Mouse (Mus musculus) C2C12 (cell line): ENCODE measurements at regions not wholly inside any gene's neighbourhood (a gene's known extent, or its start where the extent isn't known, plus 50 kb on each side); places are given as distances from the start of the nearest gene placed in this dataset.

ENCODE experiments used
- H3K27me3 ChIP-seq: one replicate; pipeline ENCODE4 v1.6.1; 2011; ENCODE audit not compliant: control insufficient read depth, insufficient read depth, insufficient read length
- H3K36me3 ChIP-seq: one replicate; pipeline ENCODE4 v1.6.1; 2011; ENCODE audit not compliant: control insufficient read depth, insufficient read depth
- H3K4me3 ChIP-seq: one replicate; pipeline ENCODE4 v1.5.1; 2011; ENCODE audit warnings: mild to moderate bottlenecking, control low read depth; ENCODE audit not compliant: poor library complexity, insufficient read depth, severe bottlenecking
- H3K79me2 ChIP-seq: one replicate; pipeline ENCODE4 v1.6.1; 2011; ENCODE audit not compliant: control insufficient read depth, insufficient read depth
- H3K79me3 ChIP-seq: one replicate; pipeline ENCODE4 v1.6.1; 2011; ENCODE audit warnings: low read depth, control low read depth
- H3ac ChIP-seq: one replicate; pipeline ENCODE3; 2011; ENCODE audit warnings: low read depth; ENCODE audit not compliant: control insufficient read depth, insufficient read length
- CEBPB ChIP-seq: IDR thresholded peaks from one replicate; pipeline ENCODE4 v1.6.1; 2011; ENCODE audit warnings: low read depth, mild to moderate bottlenecking, control low read depth, moderate library complexity
- CTCF ChIP-seq: IDR thresholded peaks from one replicate; pipeline ENCODE4 v1.5.1; 2011; ENCODE audit not compliant: control insufficient read depth, insufficient read depth, insufficient read length
- FOSL1 ChIP-seq: IDR thresholded peaks from one replicate; pipeline ENCODE4 v1.8.0; 2011; ENCODE audit warnings: mild to moderate bottlenecking, low read length; ENCODE audit not compliant: poor library complexity, insufficient read depth, severe bottlenecking
- MAX ChIP-seq: IDR thresholded peaks from one replicate; pipeline ENCODE4 v1.6.1; 2011; ENCODE audit warnings: mild to moderate bottlenecking, control low read depth
- MYOD1 ChIP-seq: IDR thresholded peaks from one replicate; pipeline ENCODE4 v1.6.1; 2011; ENCODE audit warnings: low read depth; ENCODE audit not compliant: control insufficient read depth, insufficient read length
- MYOG ChIP-seq: IDR thresholded peaks from one replicate; pipeline ENCODE4 v1.6.1; 2011; ENCODE audit not compliant: control insufficient read depth, insufficient read length; ENCODE audit errors: extremely low read depth
- USF1 ChIP-seq: IDR thresholded peaks from one replicate; pipeline ENCODE4 v1.6.1; 2011; ENCODE audit warnings: low read depth, mild to moderate bottlenecking, control low read depth, moderate library complexity

DNA sequence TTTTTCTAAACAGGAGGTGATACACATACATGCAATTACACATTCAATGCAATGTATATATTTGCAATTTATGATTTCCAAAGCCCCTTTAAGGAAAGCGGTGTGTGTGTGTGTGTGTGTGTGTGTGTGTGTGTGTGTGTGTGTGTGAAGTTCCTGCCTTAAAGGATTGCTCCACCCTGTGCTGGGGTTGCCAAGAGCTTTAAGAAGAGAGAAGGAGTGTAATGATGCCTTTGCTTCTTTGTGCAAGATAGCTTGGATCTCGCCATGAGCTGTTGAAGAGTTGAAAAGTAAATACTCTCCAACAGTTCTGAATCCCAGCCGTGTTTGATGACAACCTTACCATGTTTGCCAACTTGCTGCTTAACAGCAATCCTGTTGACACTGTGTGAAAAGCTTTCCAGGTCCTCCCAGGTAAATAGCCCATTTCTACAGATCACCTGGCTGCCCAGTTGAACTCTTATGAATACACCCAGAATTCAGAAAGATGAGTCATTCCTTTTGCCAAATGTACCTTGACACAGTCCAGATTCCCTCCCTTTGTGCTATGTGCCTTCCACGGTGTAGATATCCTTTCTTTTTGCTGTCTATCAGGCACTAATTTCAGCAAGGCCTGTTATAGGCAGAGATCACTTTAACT lies 216.3 kb downstream of the Ikzf2 start:
- Histone ChIP-seq H3K79me3 (no peaks in the 10 kb centered on the region), H3K79me2 (no peaks in the 10 kb centered on the region), H3K4me3 (no peak overlapping the region), H3K36me3 (no peaks in the 10 kb centered on the region), H3ac (no peak overlapping the region), H3K27me3 (no peaks in the 10 kb centered on the region)
- TF ChIP-seq CTCF (no peak), MYOG (no peak), FOSL1 (no peak), USF1 (no peak), MYOD1 (no peak), CEBPB (no peak), MAX (no peak)

DNA sequence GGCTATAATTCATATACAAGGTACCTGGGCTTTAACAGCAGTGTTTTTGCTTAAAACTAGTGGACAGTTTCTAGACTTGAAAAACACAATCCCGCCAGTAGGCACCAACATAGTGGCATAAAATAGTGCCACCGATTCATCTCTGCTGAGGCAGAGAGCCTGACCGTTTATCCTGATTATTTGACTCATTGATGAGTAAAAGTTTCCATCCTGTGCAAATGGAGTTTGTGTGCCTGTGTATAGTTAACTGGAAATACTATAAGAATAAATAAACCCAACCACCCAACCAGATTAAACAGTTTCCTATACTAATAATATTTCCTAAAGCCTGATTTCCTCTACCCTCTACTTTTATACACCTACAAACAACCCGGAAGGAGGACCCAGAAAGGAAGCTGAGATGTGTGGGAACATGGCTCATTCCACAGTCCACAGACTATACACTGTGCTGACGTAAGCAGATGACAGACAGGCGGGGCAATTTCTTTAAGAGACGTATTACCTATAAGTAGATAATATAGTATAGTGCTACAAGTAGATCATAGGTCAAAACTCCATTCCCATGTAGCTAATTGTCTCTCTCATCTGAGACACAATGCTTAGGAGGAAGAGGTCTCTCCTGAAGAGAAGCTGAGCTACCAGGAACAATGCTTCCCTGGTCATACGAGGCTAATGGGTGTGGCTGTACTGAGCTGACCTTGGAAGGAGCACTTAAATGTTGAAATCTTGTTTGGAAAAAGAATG lies 217.7 kb downstream of the Ikzf2 start:
- no peak for TF ChIP-seq MYOG

DNA sequence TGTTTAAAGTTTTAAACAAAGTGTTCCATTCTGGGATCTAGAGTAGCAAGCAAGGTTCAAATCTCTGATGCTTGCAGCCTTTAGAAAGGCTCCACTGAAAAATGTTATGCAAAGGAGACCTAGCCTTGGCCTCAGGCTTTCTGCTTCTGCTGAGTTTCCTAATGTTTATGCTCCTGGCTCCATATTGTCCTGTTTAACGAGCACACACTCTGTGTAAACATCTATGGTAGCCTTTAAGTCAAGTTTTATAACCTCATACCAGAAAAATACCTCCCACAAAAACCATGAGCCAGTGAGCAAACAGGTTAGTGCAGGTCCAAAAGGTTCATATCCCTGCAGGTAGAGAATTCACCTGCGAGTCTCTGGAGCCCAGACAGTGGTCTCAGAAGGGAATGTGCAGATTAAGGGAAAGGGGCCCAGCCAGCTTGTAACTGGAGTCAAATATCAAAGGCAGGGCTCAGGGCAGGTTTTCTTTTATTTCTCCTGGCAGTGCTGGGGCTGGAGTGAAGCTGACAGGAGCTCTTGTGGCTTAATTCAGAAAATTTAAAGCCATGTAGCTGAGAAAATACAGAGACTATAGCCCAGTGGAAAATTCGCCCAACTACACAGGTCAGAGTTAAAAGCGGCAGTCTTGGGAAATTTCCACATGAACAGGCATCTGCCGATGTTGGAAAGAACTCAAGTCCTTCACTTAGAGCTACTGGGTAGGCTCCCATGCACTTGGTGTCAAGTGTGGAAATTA lies 220.3 kb downstream of the Ikzf2 start:
- no peaks in the 10 kb centered on the region for H3K79me3 ChIP-seq
- H3K79me2 ChIP-seq, result no peaks in the 10 kb centered on the region
- H3ac ChIP-seq, result no peak overlapping the region
- H3K27me3 ChIP-seq, result no peaks in the 10 kb centered on the region
- no peaks in the 10 kb centered on the region for H3K36me3 ChIP-seq
- no peak overlapping the region for H3K4me3 ChIP-seq
- TF ChIP-seq MAX (no peak), MYOG (no peak), FOSL1 (no peak), CEBPB (no peak), USF1 (no peak), MYOD1 (no peak), CTCF (no peak)

More for the DNA sequence above, 217.7 kb downstream of the Ikzf2 start:
- no peak overlapping the region for H3K4me3 ChIP-seq
- no peaks in the 10 kb centered on the region for H3K27me3 ChIP-seq
- H3K36me3 ChIP-seq, result no peaks in the 10 kb centered on the region
- H3ac ChIP-seq, result no peak overlapping the region
- H3K79me3 ChIP-seq, result no peaks in the 10 kb centered on the region
- H3K79me2 ChIP-seq, result no peaks in the 10 kb centered on the region

GRCm38 (mm10) chr1:69461191-69461590 lies 225.9 kb downstream of the Ikzf2 start:
- H3K27me3 ChIP-seq, result no peaks in the 10 kb centered on the region
- TF ChIP-seq USF1 (no peak), CTCF (no peak), CEBPB (no peak), MAX (no peak), FOSL1 (peak; percentile 75), MYOD1 (peak; percentile 34), MYOG (no peak)
- H3K4me3 ChIP-seq, result no peak overlapping the region
- H3K79me2 ChIP-seq, result no peaks in the 10 kb centered on the region
- no peaks in the 10 kb centered on the region for H3K36me3 ChIP-seq
- no peak overlapping the region for H3ac ChIP-seq
- no peaks in the 10 kb centered on the region for H3K79me3 ChIP-seq

- Histone ChIP-seq H3K79me2 (no peaks in the 10 kb centered on the region), H3ac (no peak overlapping the region), H3K79me3 (no peaks in the 10 kb centered on the region), H3K36me3 (no peaks in the 10 kb centered on the region), H3K27me3 (no peaks in the 10 kb centered on the region), H3K4me3 (no peak overlapping the region)
- no peak for TF ChIP-seq CTCF
These were observed 227.1 kb downstream of the Ikzf2 start for GRCm38 (mm10) chr1:69459899-69460298.

GRCm38 (mm10) chr1:69457471-69457870 lies 229.6 kb downstream of the Ikzf2 start:
- no peaks in the 10 kb centered on the region for H3K79me2 ChIP-seq
- TF ChIP-seq FOSL1 (no peak), MAX (no peak), CTCF (no peak), MYOD1 (no peak), USF1 (no peak), MYOG (no peak), CEBPB (no peak)
- H3K79me3 ChIP-seq, result no peaks in the 10 kb centered on the region
- no peak overlapping the region for H3ac ChIP-seq
- H3K27me3 ChIP-seq, result no peaks in the 10 kb centered on the region
- H3K4me3 ChIP-seq, result no peak overlapping the region
- no peaks in the 10 kb centered on the region for H3K36me3 ChIP-seq
